Mouse (Mus musculus) naive thymus-derived CD4-positive, alpha-beta T cell, adult 5 months (primary cell): Measurements from ENCODE around the gene Ugt1a5. TPM values are rescaled to one million over a fixed set of nuclear protein-coding genes. Genes with fewer than 3 reads are reported as not detected.

Experiments
- polyA plus RNA-seq: library from polyadenylated mRNA; unstranded; fragments of 100-300 nt; shearing (Covaris generic); gene quantifications from one replicate; pipeline ENCODE4 v1.2.1, GENCODE M21; 2017

The Ugt1a5 gene
- polyA plus RNA-seq: not detected

DNA sequence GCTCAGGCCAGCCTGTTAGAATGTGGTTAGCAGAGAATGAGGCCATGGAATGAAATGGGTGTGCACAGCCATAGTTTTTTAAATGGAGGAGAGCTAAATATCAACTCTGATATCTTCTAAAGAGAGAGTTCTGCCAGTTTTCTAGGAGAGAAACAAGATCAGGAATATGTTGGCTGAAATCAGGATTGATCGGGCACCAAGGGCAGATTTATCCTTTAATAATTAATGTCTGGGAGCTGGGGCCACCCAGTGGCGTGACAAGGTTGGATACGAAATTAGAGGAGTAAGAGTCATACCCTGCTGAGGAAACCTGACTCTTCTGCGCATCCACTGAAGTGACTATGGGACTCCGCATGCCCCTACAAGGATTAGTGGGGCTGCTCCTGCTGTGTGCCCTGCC, at the start of gene Ugt1a5:
Gene Ugt1a5 (plus strand): TSS at position 302 of the 400 bp plus-strand sequence.

DNA sequence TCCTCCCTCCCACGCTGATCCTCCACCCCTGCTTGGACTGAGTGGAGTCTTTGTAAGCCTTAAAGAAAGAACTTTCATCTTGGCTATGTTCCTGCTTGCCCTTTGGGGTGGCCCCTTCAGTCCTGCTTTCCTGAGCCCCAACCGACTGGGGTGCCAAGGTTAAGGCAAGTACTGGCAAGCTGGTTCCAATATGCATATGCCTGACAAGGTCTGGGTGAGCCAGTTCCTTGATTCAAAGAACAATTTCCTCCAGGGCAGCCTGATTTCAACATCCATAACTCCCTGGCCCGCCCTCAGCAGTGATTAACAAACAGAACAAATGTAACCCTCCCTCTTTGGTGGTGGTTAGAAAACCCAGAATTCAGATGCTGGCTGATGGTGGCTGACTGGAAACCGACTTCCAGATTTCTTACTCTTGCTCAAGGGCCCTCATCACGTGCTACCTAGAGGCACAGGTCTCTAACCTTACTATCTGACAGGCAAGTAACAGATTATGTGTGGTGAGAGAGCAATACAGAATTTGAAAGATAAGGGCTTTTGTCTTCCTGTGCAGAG, 31.3 kb upstream of the Ugt1a5 start, which contains the start of gene Ugt1a6a:
Gene Ugt1a6a (plus strand): TSS at position 353 of the 555 bp plus-strand sequence.

DNA sequence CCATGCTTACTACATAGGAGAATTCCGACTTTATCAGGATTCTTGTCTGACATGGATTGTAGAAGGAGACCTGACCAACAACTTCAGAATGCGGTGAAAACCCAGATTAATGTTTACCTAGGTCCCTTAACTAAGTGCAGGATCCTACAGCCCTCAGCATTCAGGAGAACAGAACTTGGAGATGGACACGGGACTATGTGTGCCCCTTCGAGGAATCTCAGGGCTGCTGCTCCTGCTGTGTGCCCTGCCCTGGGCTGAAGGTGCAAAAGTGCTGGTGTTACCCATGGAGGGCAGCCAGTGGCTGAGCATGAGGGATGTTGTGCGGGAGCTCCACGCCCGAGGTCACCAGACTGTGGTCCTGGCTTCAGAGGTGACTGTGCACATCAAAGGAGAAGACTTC, 34.6 kb downstream of the Ugt1a5 start, which contains the start of gene Ugt1a2:
Gene Ugt1a2 (plus strand): TSS at position 146 of the 400 bp plus-strand sequence.

DNA sequence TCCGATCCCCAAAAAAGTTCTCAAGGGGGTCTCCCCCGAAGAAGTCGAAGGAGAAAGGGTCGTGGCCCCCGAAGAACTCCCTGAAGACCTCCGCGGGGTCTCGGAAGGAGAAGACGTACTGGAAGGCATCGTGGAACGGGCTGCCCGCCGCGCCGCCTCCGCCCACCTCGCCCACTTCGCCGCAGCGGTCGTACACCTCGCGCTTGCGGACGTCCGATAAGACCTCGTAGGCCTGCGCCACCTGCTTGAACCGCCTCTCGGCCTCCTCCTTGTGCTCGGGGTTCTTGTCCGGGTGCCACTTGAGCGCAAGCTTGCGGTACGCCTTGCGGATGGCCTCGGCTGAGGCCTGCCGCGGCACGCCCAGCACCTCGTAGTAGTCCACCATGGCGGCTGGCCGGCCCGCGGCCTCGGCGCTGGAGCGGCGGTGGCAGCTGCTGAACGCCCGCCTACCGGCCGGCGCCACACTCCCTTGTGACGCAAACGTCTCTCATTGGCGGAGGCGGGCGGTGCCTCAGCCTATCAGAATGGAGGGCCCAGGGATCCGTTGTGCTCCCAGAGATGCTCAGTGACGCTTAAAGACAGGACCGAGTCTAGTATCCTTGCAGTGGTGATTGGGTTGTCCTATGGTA, 39.6 kb downstream of the Ugt1a5 start, which contains the start of gene Dnajb3:
Gene Dnajb3 (minus strand): TSS at position 489 of the 629 bp plus-strand sequence.

DNA sequence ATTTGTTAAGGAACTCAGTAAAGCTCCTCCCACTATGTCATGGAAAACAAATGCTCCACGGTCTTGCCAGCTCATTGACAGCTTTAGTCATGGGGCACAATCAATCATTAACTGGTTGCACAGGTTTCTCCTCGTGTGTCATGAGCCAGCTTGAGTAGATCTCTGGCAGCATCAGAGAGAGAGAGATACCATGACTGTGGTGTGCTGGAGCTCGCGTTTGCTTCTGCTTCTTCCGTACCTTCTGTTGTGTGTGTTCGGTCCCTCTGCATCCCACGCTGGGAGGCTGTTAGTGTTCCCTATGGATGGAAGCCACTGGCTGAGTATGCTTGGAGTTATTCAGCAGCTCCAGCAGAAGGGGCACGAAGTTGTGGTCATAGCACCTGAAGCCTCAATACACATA, 46.0 kb downstream of the Ugt1a5 start, which contains the start of gene Ugt1a1:
Gene Ugt1a1 (plus strand): TSS at position 148 of the 400 bp plus-strand sequence.

DNA sequence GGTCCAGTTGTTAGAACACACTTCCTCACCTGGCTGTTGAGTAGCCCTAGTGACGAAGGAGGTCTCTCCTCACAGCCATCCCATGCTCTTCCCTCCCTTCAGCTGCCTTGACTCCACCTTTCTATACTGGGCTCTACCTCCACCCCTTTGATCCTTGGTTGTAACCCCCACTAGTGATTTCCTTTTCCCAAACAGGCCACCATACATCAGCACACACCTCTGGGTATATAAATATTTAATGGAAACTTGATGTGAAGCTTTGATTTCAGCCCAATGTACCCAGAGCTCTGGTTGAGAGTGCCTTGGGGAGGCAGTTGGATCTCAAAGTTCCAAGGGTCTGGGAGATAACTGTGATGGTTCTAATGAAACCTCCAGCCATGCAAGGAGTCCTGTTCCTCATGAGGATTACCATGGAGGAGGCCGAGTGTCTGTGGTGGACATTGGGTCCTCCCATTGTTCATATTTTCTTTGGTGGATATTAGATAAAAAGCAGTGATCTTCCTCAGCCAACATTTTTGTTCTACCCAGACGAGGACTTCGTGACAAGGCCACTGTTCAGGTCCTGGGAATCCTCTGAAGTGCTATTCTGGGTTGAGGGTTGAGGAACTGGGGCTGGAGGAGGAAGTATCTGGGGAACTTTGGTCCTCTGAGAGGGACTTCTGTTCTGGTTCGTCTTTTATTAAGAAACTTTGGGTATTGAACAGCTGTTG, 61.0 kb downstream of the Ugt1a5 start, which contains the start of gene Mroh2a:
Gene Mroh2a (plus strand): TSS at position 317 of the 710 bp plus-strand sequence.

Other genes with a start within 250 kb of the Ugt1a5 start
- 15.1 TPM for gene Usp40, start 157.5 kb upstream of the Ugt1a5 start, polyA plus RNA-seq
- not detected for gene Ugt1a10, start 110.6 kb upstream of the Ugt1a5 start, polyA plus RNA-seq
- gene Ugt1a9, start 95.2 kb upstream of the Ugt1a5 start, polyA plus RNA-seq: 0.22 TPM
- not detected for gene Ugt1a8, start 78.2 kb upstream of the Ugt1a5 start, polyA plus RNA-seq
- not detected for gene Ugt1a7c, start 71.0 kb upstream of the Ugt1a5 start, polyA plus RNA-seq
- not detected for gene Ugt1a6b, start 62.8 kb upstream of the Ugt1a5 start, polyA plus RNA-seq
- 0.26 TPM for gene Ugt1a6a, start 31.2 kb upstream of the Ugt1a5 start, polyA plus RNA-seq
- not detected for gene Ugt1a2, start 34.6 kb downstream of the Ugt1a5 start, polyA plus RNA-seq
- gene Dnajb3, start 39.8 kb downstream of the Ugt1a5 start, polyA plus RNA-seq: not detected
- gene Ugt1a1, start 45.9 kb downstream of the Ugt1a5 start, polyA plus RNA-seq: not detected
- gene Mroh2a, start 61.0 kb downstream of the Ugt1a5 start, polyA plus RNA-seq: 0.66 TPM
- gene Hjurp, start 111.6 kb downstream of the Ugt1a5 start, polyA plus RNA-seq: 104 TPM
- not detected for gene Trpm8, start 111.6 kb downstream of the Ugt1a5 start, polyA plus RNA-seq
- not detected for gene Spp2, start 240.9 kb downstream of the Ugt1a5 start, polyA plus RNA-seq